Mouse (Mus musculus) megakaryocyte, embryonic 14.5 days (primary cell): ENCODE results near the gene Zkscan5. TPM values are rescaled to one million over a fixed set of nuclear protein-coding genes. Genes with fewer than 3 reads are reported as not detected.

Experiments used
- H3K27me3 ChIP-seq: replicated peaks from 2 replicates; pipeline ENCODE3; 2012; ENCODE audit warnings: inconsistent platforms
- H3K36me3 ChIP-seq: replicated peaks from 2 replicates; pipeline ENCODE3; 2012; ENCODE audit warnings: low read length, inconsistent platforms, mixed read lengths
- H3K4me1 ChIP-seq: 2 replicates; pipeline ENCODE4 v1.6.1; 2012; ENCODE audit warnings: inconsistent platforms
- H3K4me3 ChIP-seq: replicated peaks from 2 replicates; pipeline ENCODE3; 2012; ENCODE audit warnings: moderate library complexity, mild to moderate bottlenecking, inconsistent platforms
- H3K9me3 ChIP-seq: 2 replicates; pipeline ENCODE4 v1.6.1; 2012; ENCODE audit warnings: inconsistent platforms
- FLI1 ChIP-seq: IDR thresholded peaks from 2 replicates; pipeline ENCODE4 v1.6.1; 2012; ENCODE audit warnings: low read length, inconsistent platforms, mixed read lengths
- GATA1 ChIP-seq: IDR thresholded peaks from 3 replicates; pipeline ENCODE4 v1.6.1; 2012; ENCODE audit warnings: mixed read lengths, low read length, inconsistent platforms, borderline replicate concordance
- polyA plus RNA-seq: library from polyadenylated mRNA; stranded (reverse); fragments of >175 nt; gene quantifications from 2 replicates; pipeline ENCODE4 v1.2.3, GENCODE M21; 2012; ENCODE audit warnings: low replicate concordance; ENCODE audit not compliant: insufficient read depth

Zkscan5 gene
- polyA plus RNA-seq = 0.84 and 1.00 TPM in 2 replicates

- Histone ChIP-seq H3K4me3 (peak within 1 kb of the TSS; percentile 93), H3K9me3 (no peaks in the 10 kb centered on the region), H3K36me3 (peaks cover 26% of the 10 kb centered on the region), H3K27me3 (no peaks in the 10 kb centered on the region), H3K4me1 (peaks cover 38% of the 10 kb centered on the region)
- 0 out of 2 replicates have a peak, but pooled peaks have one; percentile 56 for TF ChIP-seq FLI1
- no peak for TF ChIP-seq GATA1
Measured at GRCm38 (mm10) chr5:145203936-145204691, at the start of gene Zkscan5. Gene Zkscan5, plus strand, starts transcription at chr5:145204562.

GRCm38 (mm10) chr5:145161361-145161760 lies 43.0 kb upstream of the Zkscan5 start:
- Histone ChIP-seq H3K4me3 (no peak overlapping the region), H3K27me3 (no peaks in the 10 kb centered on the region), H3K36me3 (peaks cover 84% of the 10 kb centered on the region), H3K4me1 (peaks cover 35% of the 10 kb centered on the region), H3K9me3 (no peaks in the 10 kb centered on the region)
- no peak for TF ChIP-seq FLI1
- TF ChIP-seq GATA1 = no peak

GRCm38 (mm10) chr5:145164710-145165109 lies 39.7 kb upstream of the Zkscan5 start:
- Histone ChIP-seq H3K36me3 (peaks cover 58% of the 10 kb centered on the region), H3K9me3 (no peaks in the 10 kb centered on the region), H3K27me3 (no peaks in the 10 kb centered on the region), H3K4me1 (peaks cover 53% of the 10 kb centered on the region), H3K4me3 (no peak overlapping the region)
- TF ChIP-seq FLI1 = no peak
- no peak for TF ChIP-seq GATA1

- peaks cover 57% of the 10 kb centered on the region for H3K4me1 ChIP-seq
- peak overlapping the region; percentile 28 for H3K4me3 ChIP-seq
- H3K27me3 ChIP-seq = no peaks in the 10 kb centered on the region
- TF ChIP-seq FLI1 = no peak
- no peak for TF ChIP-seq GATA1
- H3K36me3 ChIP-seq = peaks cover 56% of the 10 kb centered on the region
- H3K9me3 ChIP-seq = no peaks in the 10 kb centered on the region
Measured at GRCm38 (mm10) chr5:145165184-145165583, 39.2 kb upstream of the Zkscan5 start.

- TF ChIP-seq GATA1 (no peak), FLI1 (no peak)
- H3K4me1 ChIP-seq = peaks cover 58% of the 10 kb centered on the region
- no peaks in the 10 kb centered on the region for H3K9me3 ChIP-seq
- peaks cover 56% of the 10 kb centered on the region for H3K36me3 ChIP-seq
- no peaks in the 10 kb centered on the region for H3K27me3 ChIP-seq
- H3K4me3 ChIP-seq = peak within 1 kb of the TSS; percentile 98
Measured at GRCm38 (mm10) chr5:145166536-145167305, 37.6 kb upstream of the Zkscan5 start, which contains the start of the genes Ptcd1 and Cpsf4. Gene Ptcd1, minus strand, starts transcription at chr5:145167108. Gene Cpsf4, plus strand, starts transcription at chr5:145167213.

GRCm38 (mm10) chr5:145167306-145167661 lies 37.1 kb upstream of the Zkscan5 start:
- Histone ChIP-seq H3K27me3 (no peaks in the 10 kb centered on the region), H3K36me3 (peaks cover 57% of the 10 kb centered on the region), H3K9me3 (no peaks in the 10 kb centered on the region), H3K4me3 (peak overlapping the region; percentile 98), H3K4me1 (peaks cover 58% of the 10 kb centered on the region)
- no peak for TF ChIP-seq FLI1
- no peak for TF ChIP-seq GATA1

- H3K4me3 ChIP-seq = no peak overlapping the region
- TF ChIP-seq GATA1 (no peak), FLI1 (no peak)
- peaks cover 100% of the 10 kb centered on the region for H3K36me3 ChIP-seq
- H3K4me1 ChIP-seq = 0 out of 2 replicates have a peak, but pooled peaks cover 4% of the 10 kb centered on the region
- no peaks in the 10 kb centered on the region for H3K9me3 ChIP-seq
- no peaks in the 10 kb centered on the region for H3K27me3 ChIP-seq
Measured at GRCm38 (mm10) chr5:145178461-145178980, 25.8 kb upstream of the Zkscan5 start.

GRCm38 (mm10) chr5:145185244-145185643 lies 19.1 kb upstream of the Zkscan5 start:
- H3K9me3 ChIP-seq = no peaks in the 10 kb centered on the region
- H3K4me1 ChIP-seq = peaks cover 42% of the 10 kb centered on the region
- H3K27me3 ChIP-seq = no peaks in the 10 kb centered on the region
- peaks cover 84% of the 10 kb centered on the region for H3K36me3 ChIP-seq
- TF ChIP-seq FLI1 (no peak), GATA1 (no peak)
- no peak overlapping the region for H3K4me3 ChIP-seq

- Histone ChIP-seq H3K9me3 (no peaks in the 10 kb centered on the region), H3K4me3 (no peak overlapping the region), H3K36me3 (peaks cover 56% of the 10 kb centered on the region), H3K4me1 (peaks cover 52% of the 10 kb centered on the region), H3K27me3 (no peaks in the 10 kb centered on the region)
- TF ChIP-seq FLI1 (no peak), GATA1 (no peak)
Measured at GRCm38 (mm10) chr5:145189416-145189815, 14.9 kb upstream of the Zkscan5 start.
